Mouse (Mus musculus): ENCODE measurements around the gene Baz1b.
"Not testable (repeated sequence)": the region's sequence is repeated elsewhere in the genome, so short reads cannot be mapped to it uniquely, and the experiment has no call there.

Gene Baz1b

DNA sequence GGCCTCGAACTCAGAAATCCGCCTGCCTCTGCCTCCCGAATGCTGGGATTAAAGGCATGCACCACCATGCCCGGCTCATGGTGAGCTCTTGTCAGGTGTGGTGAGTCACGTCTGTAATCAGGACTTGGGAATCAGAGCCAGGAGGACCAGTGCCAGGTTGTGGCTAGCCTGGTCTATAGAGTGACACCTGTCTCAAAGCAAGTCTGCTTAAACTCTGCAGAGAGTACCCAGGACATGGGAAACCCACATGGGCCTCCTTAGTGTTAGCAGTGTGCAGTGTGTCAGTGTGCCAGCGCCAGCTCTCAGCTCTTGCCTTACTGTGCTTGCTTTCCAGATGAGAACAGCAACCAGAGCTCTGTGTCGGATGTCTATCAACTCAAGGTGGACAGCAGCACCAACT lies 7.4 kb upstream of the Baz1b start:
- DNase-seq (ENCODE audit: low spot score in 2 of 2) = no peak

GRCm38 (mm10) chr5:135180796-135181195 lies 6.3 kb upstream of the Baz1b start:
- no peak for DNase-seq (ENCODE audit: low spot score in 2 of 2)

GRCm38 (mm10) chr5:135181776-135182175 lies 5.3 kb upstream of the Baz1b start:
- DNase-seq (ENCODE audit: low spot score in 2 of 2) = no peak

DNA sequence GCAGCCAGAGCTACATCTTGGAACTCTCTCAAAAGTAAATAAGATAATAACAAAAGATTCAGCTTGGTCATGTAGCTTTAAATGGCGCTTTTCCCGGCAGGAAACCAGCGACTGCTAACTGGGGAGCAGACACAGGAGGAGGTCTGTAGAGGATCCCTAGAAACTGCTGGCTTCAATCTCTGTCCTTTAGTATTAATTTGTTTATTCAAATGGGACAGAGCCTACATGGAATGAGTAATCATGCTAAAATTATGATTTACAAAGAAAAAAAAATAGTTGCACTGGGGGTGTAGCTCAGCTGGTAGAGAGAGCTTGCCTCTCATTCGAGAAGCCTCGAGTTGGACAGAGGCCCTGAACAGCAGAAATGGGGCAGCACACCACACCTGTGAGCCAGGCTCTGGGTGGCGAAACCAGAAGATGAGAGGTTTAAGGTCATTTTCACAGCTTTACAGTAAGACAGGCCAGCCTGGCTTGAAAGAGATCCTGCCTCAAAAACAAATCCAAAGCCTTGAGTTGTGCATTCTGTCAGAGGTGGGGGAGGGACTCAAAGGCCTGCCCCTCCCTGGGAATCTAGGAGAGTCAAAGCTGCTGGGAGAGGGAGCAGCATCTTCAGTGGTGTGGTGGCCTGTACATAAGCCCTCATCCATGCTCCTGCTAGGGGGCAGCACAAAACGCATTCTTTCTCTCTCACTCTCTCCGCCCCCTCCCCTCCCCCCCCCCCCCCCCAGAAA lies 3.8 kb upstream of the Baz1b start:
- no peak for DNase-seq (ENCODE audit: low spot score in 2 of 2)

GRCm38 (mm10) chr5:135185016-135185415 lies 2.0 kb upstream of the Baz1b start:
- no peak for DNase-seq (ENCODE audit: low spot score in 2 of 2)

DNA sequence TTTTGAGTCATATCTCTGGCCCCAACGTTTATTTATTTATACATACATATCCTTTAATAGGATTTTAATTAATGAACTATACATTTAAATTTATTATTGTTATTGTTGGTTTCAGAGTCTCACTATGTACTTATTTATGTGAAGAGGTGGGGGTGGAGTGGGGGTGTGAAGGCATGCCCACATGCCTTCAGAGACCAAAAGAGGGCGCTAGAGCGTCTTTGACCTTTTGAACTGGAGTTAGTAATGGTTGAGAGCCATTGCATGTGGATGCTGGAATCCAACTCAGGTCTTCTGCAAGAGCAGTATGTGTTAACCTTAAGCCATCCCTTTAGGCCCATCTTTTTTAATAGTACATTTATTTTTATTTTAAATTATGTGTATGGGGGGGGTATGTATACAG lies 1.5 kb upstream of the Baz1b start:
- peak; percentile 49 to 51 for DNase-seq (ENCODE audit: low spot score in 2 of 2)

DNA sequence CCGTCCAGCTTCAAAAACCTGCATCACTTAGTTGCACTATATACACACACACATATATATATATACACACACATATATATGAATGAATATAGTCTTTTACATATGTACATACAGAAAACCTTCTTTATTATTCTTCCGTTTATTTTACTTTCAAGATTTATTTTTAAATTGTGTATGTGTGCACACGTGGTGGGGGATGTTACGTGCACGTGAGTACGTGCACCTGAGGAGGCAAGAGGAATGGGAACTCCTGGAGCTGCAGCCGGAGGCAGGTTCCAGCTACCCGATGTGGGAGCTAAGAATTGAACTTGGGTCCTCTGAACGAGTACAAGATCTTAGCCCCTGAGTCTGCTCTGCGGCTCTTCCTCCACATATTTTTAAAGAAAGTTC lies 838 bp upstream of the Baz1b start:
- DNase-seq (ENCODE audit: low spot score in 2 of 2) = no peak

- DNase-seq (ENCODE audit: low spot score in 2 of 2) = peak in 1 of 2 experiments; percentile 13
Measured at GRCm38 (mm10) chr5:135187349-135188213, 517 bp downstream of the Baz1b start.

GRCm38 (mm10) chr5:135188214-135188554 lies 1.1 kb downstream of the Baz1b start:
- no peak for DNase-seq (ENCODE audit: low spot score in 2 of 2)

DNA sequence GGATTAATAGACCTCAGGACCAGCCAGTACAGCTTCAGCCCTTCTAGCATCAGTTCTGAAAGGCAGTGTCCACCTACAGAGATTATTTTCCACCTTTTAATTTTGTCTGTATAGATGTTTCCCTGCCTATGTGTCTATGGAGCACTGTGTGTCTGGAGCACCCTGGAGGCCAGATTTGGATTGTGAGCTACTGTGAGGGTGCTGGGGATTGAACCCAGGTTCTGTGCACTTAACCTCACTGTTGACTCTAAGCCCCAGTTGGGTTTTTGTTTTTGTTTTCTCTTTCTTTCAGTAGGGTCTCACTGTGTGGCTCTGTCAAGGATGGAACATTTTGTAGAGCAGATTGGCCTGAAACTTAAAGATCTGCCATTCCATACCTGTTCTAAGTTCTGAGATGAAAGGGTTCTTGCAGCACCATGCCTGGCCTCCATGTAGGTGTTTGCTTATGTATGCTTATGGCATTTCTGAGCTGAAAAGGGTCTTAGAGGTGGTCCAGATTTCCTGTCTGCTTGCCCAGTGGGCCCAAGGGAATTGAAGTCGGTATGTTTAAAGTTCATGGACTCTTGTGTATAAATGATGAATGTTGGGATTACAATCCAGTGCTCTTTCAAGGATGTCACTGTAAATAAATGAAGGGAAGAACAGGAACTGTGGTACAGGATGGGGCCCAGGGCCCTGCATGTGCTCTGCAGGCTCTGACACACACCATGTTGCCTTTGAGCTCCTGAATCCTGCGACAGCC lies 2.4 kb downstream of the Baz1b start:
- no peak for DNase-seq (ENCODE audit: low spot score in 2 of 2)

- DNase-seq (ENCODE audit: low spot score in 2 of 2) = peak; percentile 72 to 79
Measured at GRCm38 (mm10) chr5:135191620-135192019, 4.6 kb downstream of the Baz1b start.

DNA sequence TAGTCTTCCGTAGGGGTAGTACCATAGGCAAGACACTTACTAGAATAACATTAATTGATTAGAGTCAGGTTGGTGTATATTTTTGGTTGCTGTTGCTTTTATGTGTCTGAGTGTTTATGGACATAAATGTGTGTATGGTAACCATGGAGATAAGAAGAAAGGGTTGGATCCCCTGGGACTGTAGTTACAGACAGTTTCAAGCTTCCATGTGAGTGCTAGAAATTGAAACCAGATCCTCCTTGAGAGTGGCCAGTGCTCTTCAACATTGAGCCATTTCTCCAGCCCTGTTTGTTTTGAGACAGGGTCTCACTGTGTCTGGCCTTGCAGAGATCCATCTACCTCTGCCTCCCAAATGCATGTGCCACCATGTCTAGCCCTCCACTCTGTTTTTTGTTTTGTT lies 5.4 kb downstream of the Baz1b start:
- DNase-seq (ENCODE audit: low spot score in 2 of 2) = no peak

DNA sequence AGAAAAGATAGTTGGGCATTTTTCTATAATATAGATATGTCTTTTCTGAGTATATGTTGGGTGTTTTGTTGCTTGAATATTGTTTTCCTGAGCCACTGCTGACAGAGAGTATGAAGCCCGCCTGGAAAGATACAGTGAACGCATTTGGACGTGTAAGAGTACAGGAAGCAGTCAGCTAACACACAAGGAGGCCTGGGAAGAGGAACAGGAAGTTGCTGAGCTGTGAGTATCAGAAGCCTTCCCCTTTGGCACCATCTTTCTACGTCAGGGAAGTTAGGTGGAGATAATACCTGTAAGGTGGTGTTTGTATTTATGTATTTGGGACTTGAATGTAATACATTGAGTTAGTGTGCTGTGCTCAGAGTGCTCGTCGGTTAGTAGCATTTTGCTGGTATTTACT lies 9.3 kb downstream of the Baz1b start:
- no peak for DNase-seq (ENCODE audit: low spot score in 2 of 2)

DNA sequence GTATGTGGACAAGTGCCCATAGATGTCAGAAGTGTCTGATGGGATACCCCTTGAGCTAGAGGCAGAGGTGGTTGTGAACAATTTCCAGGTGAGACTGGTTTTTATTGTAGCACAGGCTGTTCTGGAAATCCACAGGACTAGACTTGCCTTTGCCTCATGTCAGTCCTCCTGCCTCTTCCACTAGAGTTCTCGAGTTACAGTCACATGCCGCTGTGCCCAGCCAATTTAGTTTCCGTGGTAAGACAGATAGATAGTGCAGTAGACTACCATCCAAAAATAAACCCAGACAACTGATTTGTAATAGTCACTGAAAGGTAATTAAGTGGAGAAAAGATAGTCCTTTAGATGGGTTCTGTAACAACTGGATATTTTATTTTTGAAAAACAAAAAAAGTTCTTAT lies 15.7 kb downstream of the Baz1b start:
- DNase-seq (ENCODE audit: low spot score in 2 of 2) = no peak

DNA sequence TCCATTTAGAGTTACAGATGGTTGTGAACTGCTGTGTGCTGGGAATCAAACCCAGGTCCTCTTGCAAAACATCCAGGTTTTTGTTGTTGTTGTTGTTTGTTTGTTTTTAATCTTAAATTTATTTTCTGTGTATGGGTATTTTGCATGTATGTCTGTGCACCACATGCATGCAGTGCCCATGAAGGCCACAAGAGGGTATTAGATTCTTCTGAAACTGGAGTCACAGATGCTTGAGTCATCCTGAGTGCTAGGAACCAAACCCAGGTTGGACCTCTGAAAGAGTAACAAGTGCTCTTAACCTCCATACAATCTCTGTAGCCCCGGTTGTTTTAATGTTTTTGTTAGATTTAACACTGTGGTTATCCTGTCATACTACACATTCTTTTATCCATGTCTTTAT lies 21.1 kb downstream of the Baz1b start:
- peak in 1 of 2 experiments; percentile 16 for DNase-seq (ENCODE audit: low spot score in 2 of 2)

DNA sequence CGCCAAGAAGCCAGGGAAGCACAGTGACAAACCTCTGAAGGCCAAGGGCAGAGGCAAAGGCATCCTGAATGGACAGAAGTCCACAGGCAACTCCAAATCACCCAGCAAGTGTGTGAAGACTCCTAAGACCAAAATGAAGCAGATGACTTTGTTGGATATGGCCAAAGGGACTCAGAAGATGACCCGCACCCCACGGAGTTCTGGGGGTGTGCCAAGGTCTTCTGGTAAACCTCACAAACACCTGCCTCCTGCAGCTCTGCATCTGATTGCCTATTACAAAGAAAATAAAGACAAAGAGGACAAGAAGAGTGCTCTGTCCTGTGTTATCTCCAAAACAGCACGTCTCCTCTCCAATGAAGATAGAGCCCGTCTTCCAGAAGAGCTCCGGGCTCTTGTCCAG lies 29.8 kb downstream of the Baz1b start:
- no peak for DNase-seq (ENCODE audit: low spot score in 2 of 2)

GRCm38 (mm10) chr5:135220941-135221340 lies 33.9 kb downstream of the Baz1b start:
- DNase-seq (ENCODE audit: low spot score in 2 of 2) = no peak

DNA sequence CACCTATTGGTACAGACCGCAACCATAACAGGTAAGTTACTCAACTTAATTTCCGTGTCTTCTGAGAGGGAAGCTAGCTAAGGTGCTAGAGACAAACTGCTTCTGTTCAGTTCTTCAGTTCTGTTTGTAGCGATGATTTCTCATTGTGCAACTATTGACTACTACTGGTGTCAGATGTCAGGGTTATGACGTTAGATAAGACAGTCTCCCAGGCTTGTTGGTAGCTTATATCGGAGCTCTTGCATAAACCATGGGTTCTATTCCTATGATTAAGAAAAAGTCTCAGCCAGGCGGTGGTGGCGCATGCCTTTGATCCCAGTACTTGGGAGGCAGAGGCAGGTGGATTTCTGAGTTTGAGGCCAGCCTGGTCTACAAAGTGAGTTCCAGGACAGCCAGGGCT lies 35.0 kb downstream of the Baz1b start:
- DNase-seq (ENCODE audit: low spot score in 2 of 2) = no peak

- DNase-seq (ENCODE audit: low spot score in 2 of 2) = no peak
Measured at GRCm38 (mm10) chr5:135224169-135224568, 37.1 kb downstream of the Baz1b start.

GRCm38 (mm10) chr5:135225879-135226278 lies 38.8 kb downstream of the Baz1b start:
- DNase-seq (ENCODE audit: low spot score in 2 of 2) = not testable (repeated sequence)

- DNase-seq (ENCODE audit: low spot score in 2 of 2) = no peak
Measured at GRCm38 (mm10) chr5:135230186-135230585, 43.1 kb downstream of the Baz1b start.

GRCm38 (mm10) chr5:135233166-135233920 lies 46.3 kb downstream of the Baz1b start:
- DNase-seq (ENCODE audit: low spot score in 2 of 2) = no peak
